Mouse (Mus musculus): ENCODE results near the gene Birc7. TPM values are rescaled to one million over a fixed set of nuclear protein-coding genes. Genes with fewer than 3 reads are reported as not detected.

The Birc7 gene
- polyA plus RNA-seq, 1 experiment from 2014 or later, result 0.60 TPM

DNA sequence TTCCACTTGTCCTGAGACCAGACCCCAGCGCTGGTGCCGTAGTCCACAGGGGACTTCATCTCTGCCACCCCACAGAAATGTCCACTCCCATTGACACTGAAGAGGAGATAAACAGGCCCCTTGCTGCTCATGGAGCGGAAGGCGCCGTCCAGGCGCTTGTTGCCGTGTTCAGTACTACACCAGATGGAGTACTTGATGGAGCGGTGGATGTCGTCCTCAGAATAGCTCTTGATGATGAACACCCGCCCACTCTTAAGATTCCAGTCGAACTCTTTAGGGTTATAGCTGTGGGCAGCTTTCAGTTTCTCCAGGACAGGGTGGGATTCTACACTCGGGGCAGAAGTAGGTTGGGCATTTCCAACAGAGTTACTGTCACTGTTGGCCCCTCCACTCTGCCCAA, 17.9 kb upstream of the Birc7 start:
- no peaks in the 10 kb centered on the region for H3K9me3 ChIP-seq
- H3K4me1 ChIP-seq (replicated peaks), result peaks cover 18% of the 10 kb centered on the region
- no peaks in the 10 kb centered on the region for H3K27me3 ChIP-seq
- no peak overlapping the region for H3K4me2 ChIP-seq
- 95% methylated on average over 12 of the region's 12 CpGs for WGBS
- ATAC-seq (ENCODE audit: low read depth), result no peak
- H3K27ac ChIP-seq (replicated peaks), result no peak overlapping the region
- no peak overlapping the region for H3K9ac ChIP-seq
- no peak overlapping the region for H3K4me3 ChIP-seq
- peaks cover 79% of the 10 kb centered on the region for H3K36me3 ChIP-seq

GRCm38 (mm10) chr2:180915886-180916433, 12.9 kb upstream of the Birc7 start:
- no peak overlapping the region for H3K4me3 ChIP-seq
- no peak overlapping the region for H3K4me2 ChIP-seq
- H3K36me3 ChIP-seq, result peaks cover 75% of the 10 kb centered on the region
- ATAC-seq (ENCODE audit: low read depth), result no peak
- H3K4me1 ChIP-seq (replicated peaks), result peaks cover 37% of the 10 kb centered on the region
- no peaks in the 10 kb centered on the region for H3K27me3 ChIP-seq
- H3K9me3 ChIP-seq, result no peaks in the 10 kb centered on the region
- WGBS, result 84% methylated on average over 3 of the region's 3 CpGs
- no peak overlapping the region for H3K9ac ChIP-seq
- no peak overlapping the region for H3K27ac ChIP-seq (replicated peaks)

- H3K9me3 ChIP-seq, result no peaks in the 10 kb centered on the region
- WGBS, result under 1% methylated on average over 61 of the region's 61 CpGs
Observed at GRCm38 (mm10) chr2:180919913-180920809, 8.7 kb upstream of the Birc7 start.

GRCm38 (mm10) chr2:180920810-180921400, 7.9 kb upstream of the Birc7 start, which contains the start of gene Ythdf1:
Ythdf1 (minus strand) TSS chr2:180920949.
- peak; percentile 95 for ATAC-seq (ENCODE audit: low read depth)
- Histone ChIP-seq H3K36me3 (peaks cover 29% of the 10 kb centered on the region), H3K4me3 (peak within 1 kb of the TSS; percentile 100), H3K9me3 (no peaks in the 10 kb centered on the region), H3K4me2 (peak within 1 kb of the TSS; percentile 94), H3K27ac (replicated peaks) (peak within 1 kb of the TSS; percentile 82), H3K4me1 (replicated peaks) (peaks cover 37% of the 10 kb centered on the region), H3K27me3 (no peaks in the 10 kb centered on the region; the same call in 1 of the 2 replicates), H3K9ac (peak within 1 kb of the TSS; percentile 98)
- under 1% methylated on average over 52 of the region's 56 CpGs for WGBS

More at GRCm38 (mm10) chr2:180919913-180920809, 8.7 kb upstream of the Birc7 start:
- Histone ChIP-seq H3K9ac (peak overlapping the region; percentile 98), H3K4me3 (peak overlapping the region; percentile 100), H3K27ac (replicated peaks) (peak overlapping the region; percentile 82), H3K4me1 (replicated peaks) (peaks cover 43% of the 10 kb centered on the region), H3K4me2 (peak overlapping the region; percentile 94), H3K36me3 (peaks cover 36% of the 10 kb centered on the region), H3K27me3 (no peaks in the 10 kb centered on the region; the same call in 1 of the 2 replicates)
- peak; percentile 66 for ATAC-seq (ENCODE audit: low read depth)

- Histone ChIP-seq H3K4me3 (no peak overlapping the region), H3K27me3 (no peaks in the 10 kb centered on the region; the same call in 1 of the 2 replicates), H3K9me3 (no peaks in the 10 kb centered on the region), H3K27ac (replicated peaks) (no peak overlapping the region), H3K4me1 (replicated peaks) (peaks cover 30% of the 10 kb centered on the region), H3K9ac (no peak overlapping the region), H3K4me2 (no peak overlapping the region), H3K36me3 (peaks cover 10% of the 10 kb centered on the region)
- WGBS, result 91% methylated on average over 6 of the region's 6 CpGs
- ATAC-seq (ENCODE audit: low read depth), result no peak
Observed at GRCm38 (mm10) chr2:180922739-180923138, 6.1 kb upstream of the Birc7 start.

- no peak for ATAC-seq (ENCODE audit: low read depth)
- H3K4me3 ChIP-seq, result no peak overlapping the region
- H3K4me2 ChIP-seq, result no peak overlapping the region
- H3K27ac ChIP-seq (replicated peaks), result no peak overlapping the region
- 6% methylated on average over 4 of the region's 4 CpGs for WGBS
- no peaks in the 10 kb centered on the region; the same call in 1 of the 2 replicates for H3K27me3 ChIP-seq
- no peak overlapping the region for H3K9ac ChIP-seq
- no peaks in the 10 kb centered on the region for H3K36me3 ChIP-seq
- H3K9me3 ChIP-seq, result no peaks in the 10 kb centered on the region
- H3K4me1 ChIP-seq (replicated peaks), result peaks cover 5% of the 10 kb centered on the region
Observed at GRCm38 (mm10) chr2:180925176-180925575, 3.6 kb upstream of the Birc7 start.

DNA sequence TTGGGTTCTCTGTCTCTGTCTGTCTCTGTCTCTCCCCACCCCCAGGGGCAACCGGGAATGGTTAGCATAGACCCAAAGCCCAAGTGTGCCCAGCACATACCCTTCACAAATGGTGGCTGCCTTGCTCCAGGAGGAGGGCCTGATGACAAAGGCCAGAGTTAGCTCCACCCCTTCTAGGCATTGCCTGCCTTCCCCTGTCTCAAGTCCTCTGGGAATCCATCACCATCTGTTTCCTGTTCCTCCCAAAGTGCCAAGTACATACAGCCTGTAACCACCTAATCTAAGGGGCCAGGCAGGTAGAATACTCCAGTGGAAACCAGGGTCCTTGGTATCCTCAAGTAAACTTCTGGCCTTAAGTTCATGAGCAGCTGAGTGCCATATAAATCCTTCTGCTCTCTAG, 3.6 kb downstream of the Birc7 start:
- no peaks in the 10 kb centered on the region for H3K9me3 ChIP-seq
- H3K9ac ChIP-seq, result no peak overlapping the region
- ATAC-seq (ENCODE audit: low read depth), result no peak
- no peaks in the 10 kb centered on the region for H3K27me3 ChIP-seq
- H3K4me3 ChIP-seq, result no peak overlapping the region
- no peak overlapping the region for H3K4me2 ChIP-seq
- no peak overlapping the region for H3K27ac ChIP-seq (replicated peaks)
- WGBS, result 77% methylated on average over 1 of the region's 1 CpGs
- peaks cover 8% of the 10 kb centered on the region; the same call in 1 of the 2 replicates for H3K4me1 ChIP-seq (replicated peaks)
- H3K36me3 ChIP-seq, result peaks cover 48% of the 10 kb centered on the region

DNA sequence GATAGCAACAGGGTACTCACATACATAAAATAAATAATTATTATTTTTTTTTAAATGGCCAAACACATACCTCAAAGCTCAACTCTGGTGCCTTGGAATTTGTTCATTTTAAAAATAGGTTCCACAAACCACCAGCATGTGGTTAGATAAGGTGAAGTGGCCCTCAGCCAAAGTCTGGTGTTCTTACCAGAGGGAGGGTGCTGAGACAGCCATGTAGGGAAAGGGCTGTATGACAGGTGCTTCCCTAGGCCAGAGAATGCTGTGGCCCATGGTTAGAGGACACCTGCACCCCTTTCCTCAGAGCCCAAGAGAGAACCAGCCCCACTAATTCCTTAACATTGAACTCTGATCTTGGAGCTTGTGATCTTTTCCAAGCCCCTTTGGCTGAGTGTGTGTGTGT, 11.4 kb downstream of the Birc7 start:
- Histone ChIP-seq H3K27me3 (no peaks in the 10 kb centered on the region), H3K4me3 (no peak overlapping the region), H3K36me3 (peaks cover 59% of the 10 kb centered on the region), H3K27ac (replicated peaks) (no peak overlapping the region), H3K9ac (no peak overlapping the region), H3K4me1 (replicated peaks) (no peaks in the 10 kb centered on the region; the same call in 1 of the 2 replicates), H3K4me2 (no peak overlapping the region), H3K9me3 (no peaks in the 10 kb centered on the region)
- no peak for ATAC-seq (ENCODE audit: low read depth)

GRCm38 (mm10) chr2:180941869-180942268, 13.0 kb downstream of the Birc7 start:
- Histone ChIP-seq H3K4me1 (replicated peaks) (no peaks in the 10 kb centered on the region; the same call in 1 of the 2 replicates), H3K9me3 (no peaks in the 10 kb centered on the region), H3K4me3 (no peak overlapping the region), H3K27me3 (no peaks in the 10 kb centered on the region), H3K9ac (no peak overlapping the region), H3K4me2 (no peak overlapping the region), H3K36me3 (peaks cover 51% of the 10 kb centered on the region), H3K27ac (replicated peaks) (peak overlapping the region; percentile 64)
- peak; percentile 65; the same call in 1 of the 2 replicates for ATAC-seq (ENCODE audit: low read depth)

GRCm38 (mm10) chr2:180949947-180950346, 21.1 kb downstream of the Birc7 start:
- WGBS, result 20% methylated on average over 1 of the region's 1 CpGs

DNA sequence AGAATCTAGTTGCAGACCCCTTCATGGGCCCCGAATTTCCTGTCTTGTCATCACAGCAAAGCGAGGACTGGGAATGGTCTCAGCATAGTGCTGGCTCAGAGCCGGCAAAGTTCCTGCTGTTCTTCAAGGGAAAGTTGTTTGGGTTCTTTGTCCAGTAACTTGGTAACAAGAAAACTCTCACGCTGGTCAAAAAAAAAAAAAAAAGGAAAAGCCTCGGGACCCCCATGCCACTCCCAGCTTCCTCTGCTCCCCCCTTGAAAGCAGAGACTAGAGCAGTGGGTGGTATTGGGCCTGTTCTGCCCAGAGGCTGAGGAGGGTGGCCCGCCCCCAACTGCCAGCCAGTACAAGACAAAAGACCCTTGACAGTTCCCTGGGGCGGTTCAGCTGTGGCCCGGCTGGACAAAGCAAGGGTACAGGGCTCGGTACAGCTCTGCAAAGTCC, 23.9 kb downstream of the Birc7 start:
- H3K27ac ChIP-seq (replicated peaks), result peak overlapping the region; percentile 95
- peak; percentile 33 for ATAC-seq (ENCODE audit: low read depth)
- H3K27me3 ChIP-seq, result no peaks in the 10 kb centered on the region
- peak overlapping the region; percentile 80 for H3K9ac ChIP-seq
- 0 out of 2 replicates have a peak, but pooled peaks cover 2% of the 10 kb centered on the region for H3K36me3 ChIP-seq
- 3% methylated on average over 9 of the region's 9 CpGs for WGBS
- H3K4me2 ChIP-seq, result peak overlapping the region; percentile 80
- peak overlapping the region; percentile 61 for H3K4me3 ChIP-seq
- no peaks in the 10 kb centered on the region for H3K9me3 ChIP-seq
- peaks cover 59% of the 10 kb centered on the region for H3K4me1 ChIP-seq (replicated peaks)

More at GRCm38 (mm10) chr2:180949947-180950346, 21.1 kb downstream of the Birc7 start:
- H3K27ac ChIP-seq (replicated peaks), result no peak overlapping the region
- no peaks in the 10 kb centered on the region for H3K9me3 ChIP-seq
- no peak overlapping the region for H3K9ac ChIP-seq
- no peaks in the 10 kb centered on the region for H3K27me3 ChIP-seq
- no peak for ATAC-seq (ENCODE audit: low read depth)
- no peak overlapping the region for H3K4me3 ChIP-seq
- H3K36me3 ChIP-seq, result 0 out of 2 replicates have a peak, but pooled peaks cover 10% of the 10 kb centered on the region
- peaks cover 51% of the 10 kb centered on the region for H3K4me1 ChIP-seq (replicated peaks)
- H3K4me2 ChIP-seq, result no peak overlapping the region

DNA sequence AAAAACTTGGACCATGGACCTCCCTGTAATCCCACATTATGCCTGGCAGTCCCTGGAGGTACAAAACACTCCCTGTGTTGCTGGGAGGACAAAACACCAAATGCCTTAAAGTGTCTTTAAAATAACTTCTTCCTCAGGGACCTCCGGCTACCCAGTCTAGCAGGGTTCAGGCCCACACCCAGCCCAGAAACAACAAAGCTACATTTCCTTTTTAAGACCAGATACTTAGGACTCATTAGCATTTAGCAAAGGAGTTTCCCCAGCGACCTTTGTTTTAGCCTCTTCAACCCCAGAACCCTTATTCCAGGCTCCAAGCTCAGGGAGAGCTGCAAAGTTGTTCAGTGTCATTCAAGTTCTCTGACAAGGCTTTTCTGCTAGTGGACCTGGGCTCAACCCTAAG, 24.8 kb downstream of the Birc7 start:
- H3K4me1 ChIP-seq (replicated peaks), result peaks cover 59% of the 10 kb centered on the region
- ATAC-seq (ENCODE audit: low read depth), result no peak
- H3K4me2 ChIP-seq, result peak overlapping the region; percentile 80
- H3K27ac ChIP-seq (replicated peaks), result peak overlapping the region; percentile 95
- no peaks in the 10 kb centered on the region for H3K36me3 ChIP-seq
- H3K9ac ChIP-seq, result peak overlapping the region; percentile 80
- no peaks in the 10 kb centered on the region for H3K9me3 ChIP-seq
- no peaks in the 10 kb centered on the region for H3K27me3 ChIP-seq
- peak overlapping the region; percentile 61 for H3K4me3 ChIP-seq
- WGBS, result 11% methylated on average over 2 of the region's 2 CpGs

All from neural tube, embryonic 13.5 days (tissue).